Mouse (Mus musculus): ENCODE data around the gene Ripk4. TPM values are rescaled to one million over a fixed set of nuclear protein-coding genes. Genes with fewer than 3 reads are reported as not detected.
A peak's percentile ranks its signal among the peaks of the same experiment; 100 is the strongest.

The Ripk4 gene
- polyA plus RNA-seq, 1 experiment from 2014 or later, result 1.6 TPM

- no peak overlapping the region for H3K27ac ChIP-seq (ENCODE audit: low read depth, low read length)
- H3K36me3 ChIP-seq (ENCODE audit: control insufficient read depth, insufficient read depth, low read length), result no peaks in the 10 kb centered on the region
- no peak for ATAC-seq (replicated peaks; ENCODE audit: low FRiP score)
- peak; percentile 28 for DNase-seq (ENCODE audit: low spot score)
- no peaks in the 10 kb centered on the region for H3K9me3 ChIP-seq (ENCODE audit: control insufficient read depth, low read length)
- no peak overlapping the region for H3K9ac ChIP-seq (ENCODE audit: low read length)
- H3K27me3 ChIP-seq (ENCODE audit: control insufficient read depth, insufficient read depth, low read length), result no peaks in the 10 kb centered on the region
- H3K4me3 ChIP-seq (ENCODE audit: low read depth, low read length), result no peak overlapping the region
- H3K4me2 ChIP-seq (ENCODE audit: low read depth, low read length, severe bottlenecking), result no peak overlapping the region
- WGBS, result 68% methylated on average over 1 of the region's 1 CpGs
- H3K4me1 ChIP-seq (replicated peaks; ENCODE audit: control insufficient read depth, insufficient read depth, low read length), result no peaks in the 10 kb centered on the region
These were observed 43.5 kb downstream of the Ripk4 start for GRCm38 (mm10) chr16:97720093-97720492.

- no peaks in the 10 kb centered on the region for H3K9me3 ChIP-seq (ENCODE audit: control insufficient read depth, low read length)
- no peak overlapping the region for H3K4me3 ChIP-seq (ENCODE audit: low read depth, low read length)
- ATAC-seq (replicated peaks; ENCODE audit: low FRiP score), result no peak
- H3K4me1 ChIP-seq (replicated peaks; ENCODE audit: control insufficient read depth, insufficient read depth, low read length), result no peaks in the 10 kb centered on the region
- H3K27me3 ChIP-seq (ENCODE audit: control insufficient read depth, insufficient read depth, low read length), result no peaks in the 10 kb centered on the region
- H3K9ac ChIP-seq (ENCODE audit: low read length), result no peak overlapping the region
- no peaks in the 10 kb centered on the region for H3K36me3 ChIP-seq (ENCODE audit: control insufficient read depth, insufficient read depth, low read length)
- DNase-seq (ENCODE audit: low spot score), result peak; percentile 7
- H3K27ac ChIP-seq (ENCODE audit: low read depth, low read length), result no peak overlapping the region
- no peak overlapping the region for H3K4me2 ChIP-seq (ENCODE audit: low read depth, low read length, severe bottlenecking)
These were observed 44.1 kb downstream of the Ripk4 start for GRCm38 (mm10) chr16:97719392-97719983.

- no peak overlapping the region for H3K4me3 ChIP-seq (ENCODE audit: low read depth, low read length)
- H3K27me3 ChIP-seq (ENCODE audit: control insufficient read depth, insufficient read depth, low read length), result no peaks in the 10 kb centered on the region
- ATAC-seq (replicated peaks; ENCODE audit: low FRiP score) (no peak), DNase-seq (ENCODE audit: low spot score) (peak; percentile 18)
- no peaks in the 10 kb centered on the region for H3K4me1 ChIP-seq (replicated peaks; ENCODE audit: control insufficient read depth, insufficient read depth, low read length)
- no peaks in the 10 kb centered on the region for H3K36me3 ChIP-seq (ENCODE audit: control insufficient read depth, insufficient read depth, low read length)
- no peak overlapping the region for H3K9ac ChIP-seq (ENCODE audit: low read length)
- 86% methylated on average over 6 of the region's 6 CpGs for WGBS
- no peaks in the 10 kb centered on the region for H3K9me3 ChIP-seq (ENCODE audit: control insufficient read depth, low read length)
- H3K4me2 ChIP-seq (ENCODE audit: low read depth, low read length, severe bottlenecking), result no peak overlapping the region
- H3K27ac ChIP-seq (ENCODE audit: low read depth, low read length), result no peak overlapping the region
These were observed 47.0 kb downstream of the Ripk4 start for GRCm38 (mm10) chr16:97716567-97716966.

- Histone ChIP-seq H3K27me3 (ENCODE audit: control insufficient read depth, insufficient read depth, low read length) (no peaks in the 10 kb centered on the region), H3K27ac (ENCODE audit: low read depth, low read length) (no peak overlapping the region), H3K4me3 (ENCODE audit: low read depth, low read length) (no peak overlapping the region), H3K4me1 (replicated peaks; ENCODE audit: control insufficient read depth, insufficient read depth, low read length) (no peaks in the 10 kb centered on the region), H3K4me2 (ENCODE audit: low read depth, low read length, severe bottlenecking) (no peak overlapping the region), H3K36me3 (ENCODE audit: control insufficient read depth, insufficient read depth, low read length) (no peaks in the 10 kb centered on the region), H3K9me3 (ENCODE audit: control insufficient read depth, low read length) (no peaks in the 10 kb centered on the region), H3K9ac (ENCODE audit: low read length) (no peak overlapping the region)
- ATAC-seq (replicated peaks; ENCODE audit: low FRiP score), result no peak
- peak; percentile 5 for DNase-seq (ENCODE audit: low spot score)
These were observed 51.5 kb downstream of the Ripk4 start for GRCm38 (mm10) chr16:97712129-97712528.

- Histone ChIP-seq H3K27ac (ENCODE audit: low read depth, low read length) (no peak overlapping the region), H3K4me1 (replicated peaks; ENCODE audit: control insufficient read depth, insufficient read depth, low read length) (no peaks in the 10 kb centered on the region), H3K9ac (ENCODE audit: low read length) (no peak overlapping the region), H3K9me3 (ENCODE audit: control insufficient read depth, low read length) (no peaks in the 10 kb centered on the region), H3K27me3 (ENCODE audit: control insufficient read depth, insufficient read depth, low read length) (no peaks in the 10 kb centered on the region), H3K4me2 (ENCODE audit: low read depth, low read length, severe bottlenecking) (no peak overlapping the region), H3K36me3 (ENCODE audit: control insufficient read depth, insufficient read depth, low read length) (no peaks in the 10 kb centered on the region), H3K4me3 (ENCODE audit: low read depth, low read length) (no peak overlapping the region)
- WGBS, result 70% methylated on average over 1 of the region's 1 CpGs
- no peak for DNase-seq (ENCODE audit: low spot score)
- ATAC-seq (replicated peaks; ENCODE audit: low FRiP score), result no peak
These were observed 61.7 kb downstream of the Ripk4 start for GRCm38 (mm10) chr16:97701871-97702270.

GRCm38 (mm10) chr16:97697769-97698168 is 65.8 kb downstream of the Ripk4 start:
- H3K27ac ChIP-seq (ENCODE audit: low read depth, low read length), result no peak overlapping the region
- no peaks in the 10 kb centered on the region for H3K9me3 ChIP-seq (ENCODE audit: control insufficient read depth, low read length)
- 29% methylated on average over 1 of the region's 1 CpGs for WGBS
- ATAC-seq (replicated peaks; ENCODE audit: low FRiP score) (no peak), DNase-seq (ENCODE audit: low spot score) (peak; percentile 37)
- no peak overlapping the region for H3K9ac ChIP-seq (ENCODE audit: low read length)
- no peak overlapping the region for H3K4me3 ChIP-seq (ENCODE audit: low read depth, low read length)
- H3K4me1 ChIP-seq (replicated peaks; ENCODE audit: control insufficient read depth, insufficient read depth, low read length), result no peaks in the 10 kb centered on the region
- H3K27me3 ChIP-seq (ENCODE audit: control insufficient read depth, insufficient read depth, low read length), result no peaks in the 10 kb centered on the region
- H3K36me3 ChIP-seq (ENCODE audit: control insufficient read depth, insufficient read depth, low read length), result no peaks in the 10 kb centered on the region
- H3K4me2 ChIP-seq (ENCODE audit: low read depth, low read length, severe bottlenecking), result no peak overlapping the region

GRCm38 (mm10) chr16:97695709-97696108 is 67.9 kb downstream of the Ripk4 start:
- H3K4me2 ChIP-seq (ENCODE audit: low read depth, low read length, severe bottlenecking), result no peak overlapping the region
- H3K27ac ChIP-seq (ENCODE audit: low read depth, low read length), result no peak overlapping the region
- no peaks in the 10 kb centered on the region for H3K9me3 ChIP-seq (ENCODE audit: control insufficient read depth, low read length)
- H3K4me3 ChIP-seq (ENCODE audit: low read depth, low read length), result no peak overlapping the region
- 86% methylated on average over 4 of the region's 4 CpGs for WGBS
- peak; percentile 11 for DNase-seq (ENCODE audit: low spot score)
- H3K36me3 ChIP-seq (ENCODE audit: control insufficient read depth, insufficient read depth, low read length), result no peaks in the 10 kb centered on the region
- no peaks in the 10 kb centered on the region for H3K4me1 ChIP-seq (replicated peaks; ENCODE audit: control insufficient read depth, insufficient read depth, low read length)
- no peak for ATAC-seq (replicated peaks; ENCODE audit: low FRiP score)
- H3K9ac ChIP-seq (ENCODE audit: low read length), result no peak overlapping the region
- H3K27me3 ChIP-seq (ENCODE audit: control insufficient read depth, insufficient read depth, low read length), result no peaks in the 10 kb centered on the region

Other genes starting within 250 kb of the Ripk4 start
- gene Fam3b, start 249.0 kb downstream of the Ripk4 start, polyA plus RNA-seq (2014; fragmentation: Nextera tagmentation; extraction: Ambion mirVana), result not detected in 2 replicates
- 0.05 and 0.49 TPM in 2 replicates for gene Tmprss2, start 152.6 kb downstream of the Ripk4 start, polyA plus RNA-seq (2014; fragmentation: Nextera tagmentation; extraction: Ambion mirVana)
- 19.0 and 20.0 TPM in 2 replicates for gene Prdm15, start 88.1 kb upstream of the Ripk4 start, polyA plus RNA-seq (2014; fragmentation: Nextera tagmentation; extraction: Ambion mirVana)
- gene C2cd2, start 198.8 kb upstream of the Ripk4 start, polyA plus RNA-seq (2014; fragmentation: Nextera tagmentation; extraction: Ambion mirVana), result 14.7 and 19.6 TPM in 2 replicates
- gene Zbtb21, start 198.8 kb upstream of the Ripk4 start, polyA plus RNA-seq (2014; fragmentation: Nextera tagmentation; extraction: Ambion mirVana), result 14.4 and 15.2 TPM in 2 replicates
- gene B230307C23Rik, start 233.5 kb upstream of the Ripk4 start, polyA plus RNA-seq (2014; fragmentation: Nextera tagmentation; extraction: Ambion mirVana), result 20.0 and 22.7 TPM in 2 replicates